Mouse (Mus musculus) liver, embryonic 15.5 days (tissue): Measurements from ENCODE around the gene Kcna10. TPM values are rescaled to one million over a fixed set of nuclear protein-coding genes. Genes with fewer than 3 reads are reported as not detected.

Experiments
- ATAC-seq: fragments of 200-750 bp; cut with Nextera tagmentation; 2 replicates; pipeline ENCODE4 v1.8.0; 2017; ENCODE audit warnings: moderate number of reproducible peaks, mild to moderate bottlenecking, moderate library complexity; ENCODE audit not compliant: insufficient read depth
- H3K27ac ChIP-seq: fragments of 300-500 bp; sonication (generic); replicated peaks from 2 replicates; pipeline ENCODE4 v1.5.1; 2015; ENCODE audit warnings: mild to moderate bottlenecking, inconsistent platforms
- H3K27me3 ChIP-seq: fragments of 300-500 bp; sonication (generic); 2 replicates; pipeline ENCODE4 v1.6.1; 2015; ENCODE audit warnings: mild to moderate bottlenecking, inconsistent platforms
- H3K36me3 ChIP-seq: fragments of 300-500 bp; sonication (generic); replicated peaks from 2 replicates; pipeline ENCODE4 v1.6.1; 2015; ENCODE audit warnings: moderate library complexity, mild to moderate bottlenecking, inconsistent platforms
- H3K4me1 ChIP-seq: fragments of 300-500 bp; sonication (generic); replicated peaks from 2 replicates; pipeline ENCODE4 v1.6.1; 2015; ENCODE audit warnings: inconsistent platforms
- H3K4me2 ChIP-seq: fragments of 300-500 bp; sonication (generic); 2 replicates; pipeline ENCODE4 v1.6.1; 2015; ENCODE audit warnings: moderate library complexity, mild to moderate bottlenecking, inconsistent platforms
- H3K4me3 ChIP-seq: fragments of 300-500 bp; sonication (generic); replicated peaks from 2 replicates; pipeline ENCODE4 v1.5.1; 2015; ENCODE audit warnings: mild to moderate bottlenecking, inconsistent platforms
- H3K9ac ChIP-seq: fragments of 300-500 bp; sonication (generic); 2 replicates; pipeline ENCODE4 v1.6.1; 2015; ENCODE audit warnings: moderate library complexity, mild to moderate bottlenecking, inconsistent platforms
- H3K9me3 ChIP-seq: fragments of 300-500 bp; sonication (generic); replicated peaks from 2 replicates; pipeline ENCODE4 v1.6.1; 2016; ENCODE audit warnings: inconsistent platforms
- WGBS: fragments of 180-500 bp; shearing (Covaris S2); methylation state at CpG from one replicate; pipeline ENCODE4 v1.1.7; 2015; ENCODE audit warnings: mixed read lengths; ENCODE audit not compliant: insufficient replicate concordance; 5-methylcytosine and 5-hydroxymethylcytosine counted together
- polyA plus RNA-seq: library from polyadenylated mRNA; unstranded; fragments of >200 nt; fragmentation: Nextera tagmentation; extraction: Ambion mirVana; gene quantifications from 2 replicates; pipeline ENCODE4 v1.2.1, GENCODE M21; 2015

The Kcna10 gene
- polyA plus RNA-seq, 1 experiment from 2014 or later = not detected

- ATAC-seq = no peak
- Histone ChIP-seq H3K4me2 (no peak overlapping the region), H3K9ac (no peak overlapping the region), H3K9me3 (no peaks in the 10 kb centered on the region), H3K4me3 (no peak overlapping the region), H3K27me3 (peaks cover 8% of the 10 kb centered on the region; the same call in 1 of the 2 replicates), H3K4me1 (no peaks in the 10 kb centered on the region), H3K27ac (no peak overlapping the region), H3K36me3 (no peaks in the 10 kb centered on the region)
- 55% methylated on average over 3 of the region's 3 CpGs for WGBS
Measured at GRCm38 (mm10) chr3:107204413-107204812, 21.6 kb downstream of the Kcna10 start.

DNA sequence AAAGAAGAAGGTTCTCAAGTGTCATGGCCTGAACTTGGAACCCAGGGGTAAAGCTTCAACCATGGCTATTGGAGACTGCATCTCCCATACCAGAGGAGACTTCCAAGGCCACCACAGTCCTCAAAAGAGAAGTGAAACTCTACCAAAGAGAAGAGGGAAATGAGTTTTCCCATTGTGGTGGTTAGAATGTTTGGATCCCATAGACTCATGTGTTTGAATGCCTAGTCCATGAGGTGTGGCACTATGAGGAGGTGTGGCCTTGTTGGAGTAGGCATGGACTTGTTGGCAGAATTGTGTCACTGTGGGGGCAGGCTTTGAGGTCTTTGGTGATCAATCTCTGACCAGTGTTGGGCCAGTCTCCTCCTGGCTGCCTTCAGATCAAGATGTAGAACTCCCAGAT, 22.3 kb downstream of the Kcna10 start:
- Histone ChIP-seq H3K9ac (no peak overlapping the region), H3K9me3 (no peaks in the 10 kb centered on the region), H3K27ac (no peak overlapping the region), H3K36me3 (no peaks in the 10 kb centered on the region), H3K4me3 (no peak overlapping the region), H3K4me1 (no peaks in the 10 kb centered on the region), H3K27me3 (peaks cover 8% of the 10 kb centered on the region; the same call in 1 of the 2 replicates), H3K4me2 (no peak overlapping the region)
- ATAC-seq = no peak

DNA sequence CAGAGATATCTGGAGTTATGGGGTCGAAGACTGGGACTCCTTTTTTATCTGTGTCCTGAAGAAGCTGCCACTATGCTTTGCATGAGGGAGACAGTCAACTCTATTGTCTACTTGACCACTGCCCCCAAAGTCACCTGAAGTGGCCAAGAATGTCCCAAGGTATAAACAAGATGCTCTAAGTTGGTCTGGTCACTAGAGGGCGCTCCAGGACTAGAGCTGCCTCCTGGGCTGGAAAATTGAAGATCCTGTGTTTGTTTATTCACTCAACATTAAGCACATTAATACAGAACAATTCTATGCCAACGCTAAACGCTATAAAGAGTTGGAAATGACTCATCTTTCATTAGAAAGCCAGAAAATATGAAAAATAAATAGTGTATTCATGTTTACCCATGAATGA, 23.1 kb downstream of the Kcna10 start:
- no peaks in the 10 kb centered on the region for H3K9me3 ChIP-seq
- no peak overlapping the region for H3K27ac ChIP-seq
- H3K36me3 ChIP-seq = no peaks in the 10 kb centered on the region
- H3K4me2 ChIP-seq = no peak overlapping the region
- H3K4me1 ChIP-seq = no peaks in the 10 kb centered on the region
- whole genome bisulfite sequencing = 5% methylated on average over 4 of the region's 4 CpGs
- H3K27me3 ChIP-seq = peaks cover 4% of the 10 kb centered on the region; the same call in 1 of the 2 replicates
- H3K9ac ChIP-seq = no peak overlapping the region
- no peak overlapping the region for H3K4me3 ChIP-seq
- ATAC-seq = no peak

GRCm38 (mm10) chr3:107206490-107207150, 23.8 kb downstream of the Kcna10 start:
- Histone ChIP-seq H3K27me3 (no peaks in the 10 kb centered on the region), H3K9me3 (no peaks in the 10 kb centered on the region), H3K4me2 (no peak overlapping the region), H3K4me3 (no peak overlapping the region), H3K27ac (no peak overlapping the region), H3K9ac (no peak overlapping the region), H3K4me1 (no peaks in the 10 kb centered on the region), H3K36me3 (no peaks in the 10 kb centered on the region)
- ATAC-seq = no peak
- WGBS = 40% methylated on average over 4 of the region's 4 CpGs

GRCm38 (mm10) chr3:107207625-107208253, 24.9 kb downstream of the Kcna10 start:
- Histone ChIP-seq H3K36me3 (no peaks in the 10 kb centered on the region), H3K9ac (no peak overlapping the region), H3K27ac (no peak overlapping the region), H3K27me3 (no peaks in the 10 kb centered on the region), H3K4me1 (no peaks in the 10 kb centered on the region), H3K4me3 (no peak overlapping the region), H3K4me2 (no peak overlapping the region), H3K9me3 (no peaks in the 10 kb centered on the region)
- no peak for ATAC-seq
- WGBS = 55% methylated on average over 7 of the region's 7 CpGs

DNA sequence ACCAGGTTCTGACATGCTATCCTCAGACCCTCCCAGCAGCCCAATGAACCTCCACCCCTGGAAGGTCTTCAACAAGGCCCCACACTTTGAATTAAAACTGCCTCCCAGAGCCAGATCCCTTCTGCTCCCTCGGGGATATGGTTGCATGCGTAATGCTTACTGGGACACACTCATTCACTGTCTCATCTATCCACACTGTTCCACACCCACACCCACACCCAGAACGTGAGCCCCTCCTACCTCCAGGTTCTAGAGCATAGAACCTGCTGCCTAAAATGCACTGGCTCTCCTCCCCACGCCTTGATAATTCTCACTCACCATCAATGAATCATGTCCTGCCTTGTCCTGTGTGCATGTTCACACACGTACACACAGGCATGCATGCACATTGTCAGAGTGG, 31.8 kb downstream of the Kcna10 start:
- Histone ChIP-seq H3K27me3 (no peaks in the 10 kb centered on the region), H3K4me3 (no peak overlapping the region), H3K36me3 (no peaks in the 10 kb centered on the region), H3K9me3 (no peaks in the 10 kb centered on the region), H3K9ac (no peak overlapping the region), H3K27ac (no peak overlapping the region), H3K4me1 (no peaks in the 10 kb centered on the region), H3K4me2 (no peak overlapping the region)
- no peak for ATAC-seq
- WGBS = 56% methylated on average over 5 of the region's 5 CpGs

DNA sequence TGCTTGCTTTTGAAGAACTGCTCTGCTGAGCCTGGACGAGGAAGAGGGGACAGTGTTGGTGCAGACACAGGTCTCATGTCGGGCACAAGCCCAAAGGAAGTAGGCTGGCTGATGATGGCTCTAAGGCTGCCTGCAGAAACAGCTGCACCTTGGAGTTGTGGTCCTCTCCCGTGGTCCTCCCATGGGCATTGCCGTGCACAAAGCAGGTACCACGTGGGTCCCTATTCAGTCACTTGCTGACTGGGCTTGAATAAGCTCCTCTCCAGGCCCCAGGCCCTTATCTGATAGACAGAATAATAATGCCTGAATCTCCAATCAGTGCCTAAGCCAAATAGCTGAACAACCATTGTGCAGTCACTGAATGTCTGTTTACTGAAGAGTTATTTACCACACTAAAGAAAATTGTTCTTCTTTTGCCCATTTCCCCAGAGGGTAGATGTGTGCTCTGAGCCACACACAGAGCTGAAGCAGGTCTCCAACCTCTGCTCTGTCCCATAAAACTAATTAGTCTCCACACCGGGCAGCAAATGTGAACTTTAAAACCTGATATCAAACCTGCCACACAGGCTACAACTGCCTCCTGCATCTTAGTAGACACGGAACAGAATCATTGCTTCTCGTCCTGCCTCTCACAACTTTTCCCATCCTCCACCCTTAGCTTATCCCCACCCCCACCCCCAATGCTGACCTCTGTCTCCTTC, 33.7 kb downstream of the Kcna10 start:
- Histone ChIP-seq H3K9me3 (no peaks in the 10 kb centered on the region), H3K9ac (no peak overlapping the region), H3K4me2 (no peak overlapping the region), H3K36me3 (no peaks in the 10 kb centered on the region), H3K27ac (no peak overlapping the region), H3K4me3 (no peak overlapping the region), H3K27me3 (no peaks in the 10 kb centered on the region), H3K4me1 (no peaks in the 10 kb centered on the region)
- no peak for ATAC-seq
- WGBS = 56% methylated on average over 8 of the region's 8 CpGs

GRCm38 (mm10) chr3:107217101-107217480, 34.2 kb downstream of the Kcna10 start:
- Histone ChIP-seq H3K4me2 (no peak overlapping the region), H3K36me3 (no peaks in the 10 kb centered on the region), H3K4me1 (no peaks in the 10 kb centered on the region), H3K27ac (no peak overlapping the region), H3K9ac (no peak overlapping the region), H3K4me3 (no peak overlapping the region), H3K27me3 (no peaks in the 10 kb centered on the region), H3K9me3 (no peaks in the 10 kb centered on the region)
- ATAC-seq = no peak
- WGBS = 65% methylated on average over 3 of the region's 3 CpGs

DNA sequence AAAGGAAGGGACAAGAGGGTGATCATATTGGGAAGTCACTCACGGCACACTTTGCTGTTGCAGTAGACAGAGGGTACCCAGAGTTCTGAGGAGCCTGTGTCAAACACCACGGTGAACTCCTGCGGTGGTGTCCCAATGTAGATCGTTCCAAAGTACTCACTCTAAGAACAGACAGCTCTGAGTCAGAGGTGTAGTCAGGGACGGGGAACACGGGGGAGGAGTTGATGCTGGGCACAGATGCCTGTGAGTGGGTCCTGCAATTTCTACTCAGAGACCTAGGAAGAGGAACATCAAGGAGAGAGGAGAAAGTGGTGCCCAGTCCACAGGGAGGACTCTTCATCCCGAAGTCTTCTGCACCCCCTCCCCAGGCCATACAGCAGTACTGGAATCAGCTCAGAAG, 35.7 kb downstream of the Kcna10 start:
- Histone ChIP-seq H3K9ac (no peak overlapping the region), H3K4me1 (no peaks in the 10 kb centered on the region), H3K9me3 (no peaks in the 10 kb centered on the region), H3K4me2 (no peak overlapping the region), H3K27me3 (no peaks in the 10 kb centered on the region), H3K27ac (no peak overlapping the region), H3K36me3 (no peaks in the 10 kb centered on the region), H3K4me3 (no peak overlapping the region)
- no peak for ATAC-seq
- whole genome bisulfite sequencing = 63% methylated on average over 7 of the region's 7 CpGs

DNA sequence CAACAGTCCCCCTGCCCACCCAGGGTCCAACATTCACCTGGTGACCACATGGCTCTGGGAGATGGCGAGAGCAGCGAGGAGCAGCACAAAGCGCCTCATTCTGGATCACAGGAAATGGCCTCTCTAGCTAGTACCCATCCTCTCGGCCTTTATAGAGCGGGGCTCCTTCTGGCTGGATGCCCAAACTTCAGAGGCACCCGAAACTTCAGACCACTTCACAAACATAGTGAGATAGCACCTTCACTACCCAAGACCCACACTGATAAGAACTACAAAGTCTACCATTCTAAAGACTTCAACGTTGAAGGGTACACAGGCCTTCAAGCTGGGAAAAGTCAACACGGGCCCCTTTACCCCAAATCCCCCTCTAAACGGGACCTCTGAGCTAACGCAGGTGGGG, 38.8 kb downstream of the Kcna10 start, which contains the start of gene Cym:
Gene Cym, minus strand, starts transcription at position 125 of the 400 bp plus-strand sequence.
- Histone ChIP-seq H3K4me3 (no peak within 1 kb of the TSS), H3K27me3 (no peaks in the 10 kb centered on the region), H3K4me1 (no peaks in the 10 kb centered on the region), H3K27ac (no peak within 1 kb of the TSS), H3K4me2 (no peak within 1 kb of the TSS), H3K9ac (no peak within 1 kb of the TSS), H3K36me3 (no peaks in the 10 kb centered on the region), H3K9me3 (no peaks in the 10 kb centered on the region)
- 56% methylated on average over 10 of the region's 10 CpGs for WGBS
- ATAC-seq = no peak

- H3K4me2 ChIP-seq = no peak overlapping the region
- no peak for ATAC-seq
- no peaks in the 10 kb centered on the region for H3K9me3 ChIP-seq
- no peak overlapping the region for H3K27ac ChIP-seq
- H3K9ac ChIP-seq = no peak overlapping the region
- H3K4me1 ChIP-seq = no peaks in the 10 kb centered on the region
- no peaks in the 10 kb centered on the region for H3K27me3 ChIP-seq
- no peak overlapping the region for H3K4me3 ChIP-seq
- no peaks in the 10 kb centered on the region for H3K36me3 ChIP-seq
- 44% methylated on average over 1 of the region's 1 CpGs for WGBS
Measured at GRCm38 (mm10) chr3:107223230-107223629, 40.4 kb downstream of the Kcna10 start.
